Mouse (Mus musculus): ENCODE measurements around the gene Oas2. TPM values are rescaled to one million over a fixed set of nuclear protein-coding genes. Genes with fewer than 3 reads are reported as not detected.

Gene Oas2
- total RNA-seq, 2 experiments from 2014 or later = 0.10 TPM; not detected in 1

DNA sequence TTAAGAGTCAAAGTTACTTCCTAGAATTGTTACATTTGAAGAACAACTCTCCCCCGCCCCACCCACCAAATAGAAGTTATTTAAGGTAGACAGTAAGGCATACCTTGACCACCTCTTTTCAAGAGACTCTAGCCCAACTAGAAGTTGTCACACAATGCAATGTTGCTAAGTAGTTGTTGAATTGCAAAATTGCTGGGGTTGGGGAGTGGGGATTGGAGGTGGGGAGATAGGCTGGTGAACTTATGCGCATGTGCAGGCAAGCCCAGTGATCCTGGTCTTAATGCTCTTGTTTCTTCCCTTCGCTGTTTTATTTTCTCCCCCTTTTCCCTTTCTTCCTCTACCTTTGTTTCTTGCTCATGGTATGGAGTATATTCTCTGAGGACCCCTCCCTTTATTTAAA, 16.0 kb downstream of the Oas2 start:
- DNase-seq (ENCODE audit: extremely low spot score in 1 of 2, low spot score in 1 of 2) = no peak

- no peak for DNase-seq (ENCODE audit: extremely low spot score in 1 of 2, low spot score in 1 of 2)
Observed at GRCm38 (mm10) chr5:120732740-120733139, 16.9 kb downstream of the Oas2 start.

GRCm38 (mm10) chr5:120729319-120729718, 20.3 kb downstream of the Oas2 start:
- DNase-seq (ENCODE audit: extremely low spot score in 1 of 2, low spot score in 1 of 2) = peak in 1 of 2 experiments; percentile 66

DNA sequence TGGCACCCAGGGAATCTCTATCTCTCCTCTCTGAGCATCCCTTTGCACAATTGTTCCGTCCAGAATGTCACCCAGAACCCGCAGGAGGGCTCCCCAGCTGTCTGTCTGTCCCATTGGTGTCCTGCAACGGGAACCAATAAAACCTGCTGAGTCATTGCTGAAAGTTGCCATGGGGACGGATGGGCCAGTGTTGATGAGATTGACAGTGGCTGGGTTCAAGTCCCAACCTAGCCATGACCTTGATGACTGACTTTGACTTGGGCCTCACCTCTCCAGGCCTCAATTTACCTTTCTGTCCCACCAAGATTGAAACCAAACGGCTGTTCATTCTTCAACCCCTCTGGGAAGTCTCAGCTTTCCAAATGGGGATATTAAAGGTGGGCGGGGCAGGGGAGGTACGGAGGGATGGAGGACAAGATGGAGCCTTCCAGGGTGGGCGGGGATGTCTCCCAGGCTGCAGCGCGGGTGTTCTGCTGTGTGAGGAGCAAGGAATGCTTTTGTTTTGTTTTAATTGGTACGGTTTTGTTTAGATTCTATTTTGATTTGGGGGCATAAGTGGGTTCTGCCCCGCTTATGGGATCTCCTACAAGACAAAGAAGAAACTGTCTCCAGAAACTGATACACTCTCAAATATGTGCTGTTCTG, 23.7 kb downstream of the Oas2 start:
- no peak for DNase-seq (ENCODE audit: extremely low spot score in 1 of 2, low spot score in 1 of 2)

DNA sequence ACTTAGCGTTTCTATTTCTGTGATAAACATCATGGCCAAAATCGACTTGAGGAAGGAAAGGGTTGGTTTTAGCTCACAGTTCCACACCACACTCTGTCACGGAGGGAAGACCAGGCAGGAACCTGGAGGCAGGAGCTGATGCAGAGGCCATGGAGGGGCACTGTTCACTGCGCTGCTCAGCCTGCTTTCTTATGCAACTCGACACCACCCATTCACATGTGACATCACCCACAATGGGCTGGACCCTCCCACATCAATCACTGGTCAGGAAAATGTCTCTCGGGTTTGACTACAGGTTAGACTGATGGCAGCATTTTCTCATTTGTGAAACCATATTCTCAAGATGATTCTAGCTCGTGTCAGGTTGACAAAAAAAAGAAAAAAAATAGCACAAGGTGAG, 28.6 kb downstream of the Oas2 start:
- no peak for DNase-seq (ENCODE audit: extremely low spot score in 1 of 2, low spot score in 1 of 2)

DNA sequence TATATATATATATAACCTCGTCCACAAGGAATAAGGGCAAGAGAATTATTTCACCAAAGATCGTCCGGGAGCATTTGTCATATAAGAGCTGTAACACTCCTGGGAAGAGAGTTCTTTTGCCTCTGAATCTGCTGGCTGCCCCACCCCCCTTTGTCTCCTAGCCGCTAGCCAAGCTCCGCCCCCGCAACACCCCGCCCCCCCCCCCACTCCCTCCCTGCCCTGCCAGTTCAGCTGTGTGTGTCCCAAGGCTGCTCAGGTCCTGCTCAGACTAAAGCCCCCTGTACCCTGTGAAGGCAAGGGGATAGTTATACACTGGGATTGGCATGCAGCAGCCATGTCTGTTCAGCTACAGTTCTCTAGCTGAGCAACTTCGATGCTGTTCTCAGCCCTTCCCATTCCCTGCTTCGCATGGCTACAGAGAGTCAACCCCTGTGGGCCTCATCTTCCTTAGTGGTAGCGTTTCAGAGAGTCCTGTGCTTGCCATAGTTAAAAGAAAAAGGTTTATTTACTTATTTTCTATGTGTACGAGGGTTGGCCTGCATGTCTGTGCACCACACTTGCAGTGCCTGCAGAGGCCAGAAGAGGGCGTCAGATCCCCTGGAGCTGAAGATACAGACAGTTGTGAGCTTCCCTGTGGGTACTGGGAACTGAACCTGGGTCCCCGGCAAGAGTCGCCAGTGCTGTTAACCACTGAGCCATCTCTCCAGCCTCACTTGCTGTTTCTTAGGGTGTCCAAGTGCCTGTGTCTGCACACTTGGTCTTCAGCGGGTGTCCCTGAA, 30.9 kb downstream of the Oas2 start:
- no peak for DNase-seq (ENCODE audit: extremely low spot score in 1 of 2, low spot score in 1 of 2)

GRCm38 (mm10) chr5:120717136-120717535, 32.5 kb downstream of the Oas2 start:
- DNase-seq (ENCODE audit: extremely low spot score in 1 of 2, low spot score in 1 of 2) = peak in 1 of 2 experiments; percentile 41

DNA sequence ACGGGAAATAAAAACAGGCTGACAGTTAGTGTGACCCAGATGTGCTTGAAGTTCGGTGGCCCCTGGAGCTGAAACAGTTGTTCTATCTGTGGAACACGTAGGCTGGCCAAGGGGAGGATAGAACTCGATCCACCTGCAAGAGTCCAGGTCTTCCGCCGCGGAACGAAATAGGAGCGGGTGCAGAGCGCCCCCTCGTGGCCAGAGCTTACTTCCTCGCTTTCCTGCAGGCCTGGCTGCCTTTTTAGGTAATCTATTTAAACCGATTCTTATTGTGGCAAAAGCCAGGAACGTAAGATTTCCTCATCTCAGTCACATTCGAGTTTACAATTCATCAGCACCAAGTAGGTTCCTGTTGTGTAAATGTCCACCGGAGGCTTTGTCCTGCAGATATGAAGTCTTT, 35.3 kb downstream of the Oas2 start:
- DNase-seq (ENCODE audit: extremely low spot score in 1 of 2, low spot score in 1 of 2) = peak; percentile 78 to 95

GRCm38 (mm10) chr5:120712721-120713120, 36.9 kb downstream of the Oas2 start:
- DNase-seq (ENCODE audit: extremely low spot score in 1 of 2, low spot score in 1 of 2) = no peak

GRCm38 (mm10) chr5:120711827-120712226, 37.8 kb downstream of the Oas2 start, which contains the start of gene Dtx1:
TSS of gene Dtx1 (minus strand) at chr5:120711927.
- DNase-seq (ENCODE audit: extremely low spot score in 1 of 2, low spot score in 1 of 2) = no peak

- DNase-seq (ENCODE audit: extremely low spot score in 1 of 2, low spot score in 1 of 2) = peak; percentile 73 to 74
Observed at GRCm38 (mm10) chr5:120711416-120711815, 38.2 kb downstream of the Oas2 start.

DNA sequence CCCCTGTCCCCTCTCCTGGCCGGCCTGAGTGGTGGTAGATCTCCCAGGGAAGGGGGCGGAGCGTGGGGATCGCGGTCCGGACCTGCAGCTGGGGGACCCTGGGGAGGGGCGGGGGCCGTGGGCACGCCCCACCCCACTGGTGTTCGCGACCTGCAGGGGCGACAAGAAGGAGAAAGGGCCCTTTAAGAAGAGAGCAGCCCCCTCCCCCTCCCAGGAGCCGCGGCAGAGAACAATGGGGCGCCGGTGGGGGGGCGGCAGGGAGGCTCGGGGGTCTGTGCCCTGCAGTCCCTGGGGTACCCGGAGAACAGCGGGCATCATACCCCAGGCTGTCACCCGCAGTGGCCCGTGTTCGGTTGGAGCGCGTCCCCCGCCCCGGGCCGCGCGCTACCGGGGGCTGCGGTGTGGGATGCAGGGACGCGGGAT, 38.8 kb downstream of the Oas2 start:
- DNase-seq (ENCODE audit: extremely low spot score in 1 of 2, low spot score in 1 of 2) = peak in 1 of 2 experiments; percentile 39

GRCm38 (mm10) chr5:120710161-120710825, 39.4 kb downstream of the Oas2 start:
- DNase-seq (ENCODE audit: extremely low spot score in 1 of 2, low spot score in 1 of 2) = peak; percentile 34 to 41

DNA sequence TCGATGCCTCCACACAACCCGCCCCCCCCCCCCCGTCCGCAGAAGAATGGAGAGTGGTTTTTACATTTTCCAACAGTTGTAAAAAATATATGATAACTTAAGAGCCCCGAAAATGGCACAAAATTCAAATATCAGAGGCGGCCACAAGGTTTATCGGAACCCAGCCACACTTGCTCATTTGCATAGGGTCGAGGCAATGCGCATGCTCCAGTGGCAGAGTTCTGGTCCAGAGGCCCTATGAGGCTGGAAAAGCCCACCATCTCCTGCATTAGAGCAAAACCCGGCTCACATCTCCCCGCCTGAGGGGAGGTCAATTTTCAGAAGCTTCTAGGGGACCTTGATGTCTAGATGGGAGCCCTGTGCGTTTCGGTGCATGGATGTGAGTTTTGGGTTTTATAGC, 42.7 kb downstream of the Oas2 start:
- no peak for DNase-seq (ENCODE audit: extremely low spot score in 1 of 2, low spot score in 1 of 2)

- DNase-seq (ENCODE audit: extremely low spot score in 1 of 2, low spot score in 1 of 2) = no peak
Observed at GRCm38 (mm10) chr5:120706541-120706940, 43.1 kb downstream of the Oas2 start.

- DNase-seq (ENCODE audit: extremely low spot score in 1 of 2, low spot score in 1 of 2) = no peak
Observed at GRCm38 (mm10) chr5:120704421-120704820, 45.2 kb downstream of the Oas2 start.

GRCm38 (mm10) chr5:120703660-120704059, 46.0 kb downstream of the Oas2 start:
- DNase-seq (ENCODE audit: extremely low spot score in 1 of 2, low spot score in 1 of 2) = no peak

- DNase-seq (ENCODE audit: extremely low spot score in 1 of 2, low spot score in 1 of 2) = no peak
Observed at GRCm38 (mm10) chr5:120702969-120703368, 46.7 kb downstream of the Oas2 start.

DNA sequence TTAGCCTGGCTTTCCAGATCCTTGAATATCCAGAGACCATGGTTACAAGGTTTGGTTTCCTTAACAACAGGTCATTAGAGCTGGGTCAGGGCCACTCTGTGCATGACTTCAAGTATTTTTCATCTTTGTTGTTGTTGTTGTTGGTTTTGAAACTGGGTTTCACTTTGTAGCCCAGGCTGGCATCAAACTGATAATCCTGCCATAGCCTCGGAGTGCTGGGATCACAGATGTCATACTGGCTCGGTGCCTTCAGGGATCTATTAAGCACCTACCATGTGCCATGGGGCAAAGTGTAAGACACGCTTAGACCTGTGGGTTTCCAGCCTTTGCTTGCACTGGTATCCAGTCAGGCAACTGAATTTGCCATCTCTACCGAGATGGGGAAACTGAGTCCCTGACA, 47.2 kb downstream of the Oas2 start:
- DNase-seq (ENCODE audit: extremely low spot score in 1 of 2, low spot score in 1 of 2) = no peak

GRCm38 (mm10) chr5:120700996-120701790, 48.5 kb downstream of the Oas2 start:
- DNase-seq (ENCODE audit: extremely low spot score in 1 of 2, low spot score in 1 of 2) = no peak

All from layer of hippocampus, postnatal 25 days (tissue).